Mouse (Mus musculus) heart, postnatal 25 days (tissue): ENCODE data around the gene Wscd2. TPM values are rescaled to one million over a fixed set of nuclear protein-coding genes. Genes with fewer than 3 reads are reported as not detected.

ENCODE experiments used
- DNase-seq: peaks from one replicate; pipeline ENCODE4 v3.0.0; 2022; ENCODE audit warnings: low spot score
- intact Hi-C: fragments of 180-260 bp; cut with DNase I; formaldehyde crosslinking; loops from one replicate; pipeline ENCODE4 v1.15.1; 2025
- total RNA-seq, 2 experiments: library from RNA; stranded (reverse); gene quantifications; 2 replicates each; pipeline ENCODE4 v1.2.3; 2021

Wscd2 gene
- total RNA-seq, 2 experiments from 2014 or later = 0.34 to 0.36 TPM

- no peak for DNase-seq
- intact Hi-C loops = no loop called here
Measured at GRCm38 (mm10) chr5:113516119-113516872, 26.2 kb downstream of the Wscd2 start.

- no peak for DNase-seq
- intact Hi-C loops = no loop called here
Measured at GRCm38 (mm10) chr5:113516873-113517336, 26.8 kb downstream of the Wscd2 start.

- intact Hi-C loops = no loop called here
- DNase-seq = no peak
Measured at GRCm38 (mm10) chr5:113517387-113517786, 27.3 kb downstream of the Wscd2 start.

GRCm38 (mm10) chr5:113521037-113521436, 30.9 kb downstream of the Wscd2 start:
- intact Hi-C loops = no loop called here
- DNase-seq = no peak

- DNase-seq = no peak
- intact Hi-C loops = no loop called here
Measured at GRCm38 (mm10) chr5:113538826-113539225, 48.7 kb downstream of the Wscd2 start.

- intact Hi-C loops = no loop called here
- DNase-seq = no peak
Measured at GRCm38 (mm10) chr5:113539438-113539837, 49.3 kb downstream of the Wscd2 start.

GRCm38 (mm10) chr5:113539858-113540257, 49.7 kb downstream of the Wscd2 start:
- intact Hi-C loops = no loop called here
- no peak for DNase-seq

- intact Hi-C loops = no loop called here
Measured at GRCm38 (mm10) chr5:113541196-113541595, 51.1 kb downstream of the Wscd2 start.

GRCm38 (mm10) chr5:113542885-113543476, 52.8 kb downstream of the Wscd2 start:
- intact Hi-C loops = no loop called here
- DNase-seq = no peak

More at GRCm38 (mm10) chr5:113541196-113541595, 51.1 kb downstream of the Wscd2 start:
- no peak for DNase-seq

- DNase-seq = no peak
- intact Hi-C loops = no loop called here
Measured at GRCm38 (mm10) chr5:113547949-113548700, 58.0 kb downstream of the Wscd2 start.

GRCm38 (mm10) chr5:113550249-113550648, 60.1 kb downstream of the Wscd2 start:
- no peak for DNase-seq
- intact Hi-C loops = loop anchor here (10.0 kb wide), 1 partner anchor 175 kb away; the partner anchor contains the start of gene 1700069L16Rik

GRCm38 (mm10) chr5:113550759-113551158, 60.6 kb downstream of the Wscd2 start:
- intact Hi-C loops = loop anchor here (10.0 kb wide), 1 partner anchor 174 kb away; the partner anchor contains the start of gene 1700069L16Rik
- no peak for DNase-seq

GRCm38 (mm10) chr5:113553402-113553897, 63.3 kb downstream of the Wscd2 start:
- intact Hi-C loops = loop anchor here (10.0 kb wide), 1 partner anchor 171 kb away; the partner anchor contains the start of gene 1700069L16Rik
- DNase-seq = no peak

- no peak for DNase-seq
- intact Hi-C loops = loop anchor here (10.0 kb wide), 1 partner anchor 171 kb away; the partner anchor contains the start of gene 1700069L16Rik
Measured at GRCm38 (mm10) chr5:113554095-113554494, 64.0 kb downstream of the Wscd2 start.

- intact Hi-C loops = loop anchor here (10.0 kb wide), 1 partner anchor 170 kb away; the partner anchor contains the start of gene 1700069L16Rik
- no peak for DNase-seq
Measured at GRCm38 (mm10) chr5:113554571-113554970, 64.4 kb downstream of the Wscd2 start.

- intact Hi-C loops = loop anchor here (10.0 kb wide), 1 partner anchor 169 kb away; the partner anchor contains the start of gene 1700069L16Rik
- no peak for DNase-seq
Measured at GRCm38 (mm10) chr5:113555684-113556083, 65.6 kb downstream of the Wscd2 start.

- intact Hi-C loops = loop anchor here (10.0 kb wide), 1 partner anchor 167 kb away; the partner anchor contains the start of gene 1700069L16Rik
- DNase-seq = no peak
Measured at GRCm38 (mm10) chr5:113558065-113558464, 67.9 kb downstream of the Wscd2 start.

- DNase-seq = no peak
- intact Hi-C loops = loop anchor here (10.0 kb wide), 1 partner anchor 165 kb away; the partner anchor contains the start of gene 1700069L16Rik
Measured at GRCm38 (mm10) chr5:113559627-113560026, 69.5 kb downstream of the Wscd2 start.

GRCm38 (mm10) chr5:113564463-113564862, 74.3 kb downstream of the Wscd2 start:
- intact Hi-C loops = no loop called here

More at GRCm38 (mm10) chr5:113564463-113564862, 74.3 kb downstream of the Wscd2 start:
- DNase-seq = no peak
